Mouse (Mus musculus) E14TG2a.4 (cell line): ENCODE measurements around the gene Vps11.
"Not testable (repeated sequence)": the region's sequence is repeated elsewhere in the genome, so short reads cannot be mapped to it uniquely, and the experiment has no call there.

Experiments
- CTCF ChIP-seq: conservative IDR thresholded peaks from 2 replicates; pipeline ENCODE4 v1.5.1; 2014; ENCODE audit warnings: low read length
- NANOG ChIP-seq: IDR thresholded peaks from 2 replicates; pipeline ENCODE4 v1.6.1; 2014; ENCODE audit warnings: borderline replicate concordance, low read length, mixed read lengths
- POU5F1 ChIP-seq: IDR thresholded peaks from 2 replicates; pipeline ENCODE4 v1.6.1; 2014; ENCODE audit warnings: low read length, borderline replicate concordance

GRCm38 (mm10) chr9:44361931-44362330 lies 461 bp upstream of the Vps11 start:
- not testable (repeated sequence) for TF ChIP-seq CTCF, POU5F1, NANOG
